Mouse (Mus musculus) liver, embryonic 16.5 days (tissue): ENCODE measurements around the gene Pex14. TPM values are rescaled to one million over a fixed set of nuclear protein-coding genes. Genes with fewer than 3 reads are reported as not detected.

Source experiments
- ATAC-seq: fragments of 200-750 bp; cut with Nextera tagmentation; 2 replicates; pipeline ENCODE4 v1.8.0; 2017; ENCODE audit warnings: low read depth, mild to moderate bottlenecking, moderate number of reproducible peaks, moderate library complexity
- H3K27ac ChIP-seq: fragments of 300-500 bp; sonication (generic); 2 replicates; pipeline ENCODE4 v1.5.1; 2014; ENCODE audit warnings: mild to moderate bottlenecking, low read length
- H3K27me3 ChIP-seq: fragments of 300-500 bp; sonication (generic); 2 replicates; pipeline ENCODE4 v1.6.1; 2014; ENCODE audit warnings: low read depth, low read length, mixed read lengths; ENCODE audit not compliant: control insufficient read depth, insufficient read depth
- H3K36me3 ChIP-seq: fragments of 300-500 bp; sonication (generic); 2 replicates; pipeline ENCODE4 v1.6.1; 2014; ENCODE audit warnings: mild to moderate bottlenecking; ENCODE audit not compliant: control insufficient read depth, insufficient read depth
- H3K4me1 ChIP-seq: fragments of 300-500 bp; sonication (generic); 2 replicates; pipeline ENCODE4 v1.6.1; 2014; ENCODE audit warnings: low read depth, low read length, mixed read lengths; ENCODE audit not compliant: control insufficient read depth
- H3K4me2 ChIP-seq: fragments of 300-500 bp; sonication (generic); 2 replicates; pipeline ENCODE4 v1.6.1; 2014; ENCODE audit warnings: low read depth, low read length, mixed read lengths
- H3K4me3 ChIP-seq: fragments of 300-500 bp; sonication (generic); 2 replicates; pipeline ENCODE4 v1.5.1; 2014; ENCODE audit warnings: low read depth, mild to moderate bottlenecking, low read length
- H3K9ac ChIP-seq: fragments of 300-500 bp; sonication (generic); 2 replicates; pipeline ENCODE4 v1.6.1; 2014; ENCODE audit warnings: low read depth, low read length
- H3K9me3 ChIP-seq: fragments of 300-500 bp; sonication (generic); replicated peaks from 2 replicates; pipeline ENCODE4 v1.6.1; 2016; ENCODE audit warnings: low read length; ENCODE audit not compliant: control insufficient read depth
- WGBS: fragments of 180-500 bp; shearing (Covaris S2); extraction: QIAGEN DNeasy Blood & Tissue Kit; methylation state at CpG from one replicate; pipeline ENCODE4 v1.1.7; 2014; ENCODE audit not compliant: insufficient replicate concordance; 5-methylcytosine and 5-hydroxymethylcytosine counted together
- polyA plus RNA-seq: library from polyadenylated mRNA; unstranded; fragments of >200 nt; fragmentation: Nextera tagmentation; extraction: Ambion mirVana; gene quantifications from 2 replicates; pipeline ENCODE4 v1.2.1, GENCODE M21; 2015

Pex14 gene
- polyA plus RNA-seq, 1 experiment from 2014 or later, result 31.1 TPM

DNA sequence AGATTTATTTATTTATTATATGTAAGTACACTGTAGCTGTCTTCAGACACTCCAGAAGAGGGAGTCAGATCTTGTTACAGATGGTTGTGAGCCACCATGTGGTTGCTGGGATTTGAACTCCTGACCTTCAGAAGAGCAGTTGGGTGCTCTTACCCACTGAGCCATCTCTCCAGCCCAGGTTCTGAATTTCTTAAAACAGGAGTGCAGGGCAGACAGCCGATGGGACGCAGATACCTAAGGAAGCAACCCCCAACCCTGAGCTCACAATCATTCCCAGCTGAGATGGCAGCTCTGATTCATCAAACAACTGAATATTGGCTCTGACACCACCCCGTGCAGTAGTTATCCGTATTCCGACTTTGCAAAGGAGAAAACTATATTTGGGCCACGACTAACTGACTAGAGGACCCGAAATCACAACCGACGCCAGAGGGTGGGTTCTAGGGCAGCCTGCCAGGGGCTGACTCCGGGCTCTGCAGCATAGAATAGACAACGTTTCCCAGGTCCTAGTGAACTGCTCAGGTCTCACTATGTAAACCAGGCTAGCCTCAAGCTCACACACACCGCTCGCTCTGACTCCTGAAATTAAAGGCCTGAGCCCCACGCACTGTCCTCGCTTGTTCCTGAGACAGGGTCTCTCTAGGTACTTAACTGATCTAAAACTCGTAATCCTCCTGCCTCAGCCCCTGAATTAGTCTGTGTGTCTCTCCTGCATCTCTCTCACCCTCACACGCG is 36.6 kb upstream of the Pex14 start:
- peak overlapping the region; percentile 76 for H3K9ac ChIP-seq
- no peaks in the 10 kb centered on the region for H3K36me3 ChIP-seq
- H3K4me3 ChIP-seq, result peak overlapping the region; percentile 80
- no peak overlapping the region for H3K27ac ChIP-seq
- peaks cover 8% of the 10 kb centered on the region for H3K4me1 ChIP-seq
- no peak for ATAC-seq
- WGBS, result 67% methylated on average over 18 of the region's 18 CpGs
- H3K4me2 ChIP-seq, result peak overlapping the region; percentile 89
- no peaks in the 10 kb centered on the region for H3K27me3 ChIP-seq
- H3K9me3 ChIP-seq, result no peaks in the 10 kb centered on the region

- no peak for ATAC-seq
- WGBS, result 69% methylated on average over 5 of the region's 5 CpGs
- no peak overlapping the region; the same call in 1 of the 2 replicates for H3K27ac ChIP-seq
These were observed 33.7 kb upstream of the Pex14 start for GRCm38 (mm10) chr4:149133395-149133794.

DNA sequence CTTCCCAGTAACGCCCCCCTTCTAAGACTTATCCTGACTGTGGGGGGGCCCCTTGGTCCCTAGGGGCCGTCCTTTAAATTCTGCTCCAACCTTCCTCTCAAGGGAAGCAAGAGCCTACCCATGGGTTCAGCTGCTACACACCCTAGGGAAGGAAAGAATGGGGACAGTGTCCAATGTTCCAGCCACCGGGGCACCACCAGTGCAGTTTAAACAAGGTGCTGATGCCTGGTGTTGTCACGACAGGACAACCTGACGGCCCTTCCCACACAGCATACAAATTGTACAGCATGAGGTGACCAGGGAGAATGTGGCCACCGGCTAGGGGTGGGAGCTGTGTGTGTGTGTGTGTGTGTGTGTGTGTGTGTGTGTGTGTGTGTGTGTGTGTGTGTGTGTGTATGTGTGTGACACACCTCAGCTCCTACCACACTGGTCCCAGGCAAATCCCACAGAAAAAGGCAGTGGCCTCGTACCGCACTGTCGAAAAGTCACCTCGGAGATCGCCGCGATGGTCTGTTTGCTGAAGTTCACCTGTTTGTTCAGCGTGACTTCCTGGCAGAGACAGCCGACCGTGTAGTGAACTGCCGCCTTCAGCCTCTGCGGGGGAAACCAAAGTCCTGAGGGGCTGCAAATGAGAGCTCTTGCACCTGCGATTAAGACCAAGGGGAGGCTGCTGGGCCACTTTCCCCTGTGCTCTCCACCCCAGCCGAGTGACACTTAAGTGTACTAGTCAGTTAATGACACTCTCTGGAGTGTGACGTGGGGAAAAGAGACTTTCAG is 32.3 kb upstream of the Pex14 start:
- Histone ChIP-seq H3K36me3 (no peaks in the 10 kb centered on the region), H3K27me3 (no peaks in the 10 kb centered on the region), H3K27ac (peak overlapping the region; percentile 21; the same call in 1 of the 2 replicates), H3K9me3 (no peaks in the 10 kb centered on the region), H3K9ac (no peak overlapping the region), H3K4me3 (no peak overlapping the region), H3K4me1 (peaks cover 7% of the 10 kb centered on the region), H3K4me2 (no peak overlapping the region)
- 74% methylated on average over 21 of the region's 21 CpGs for WGBS
- ATAC-seq, result peak; percentile 50; the same call in 1 of the 2 replicates

More at GRCm38 (mm10) chr4:149133395-149133794, 33.7 kb upstream of the Pex14 start:
- H3K36me3 ChIP-seq, result no peaks in the 10 kb centered on the region
- H3K4me2 ChIP-seq, result no peak overlapping the region
- no peaks in the 10 kb centered on the region for H3K9me3 ChIP-seq
- H3K27me3 ChIP-seq, result no peaks in the 10 kb centered on the region
- H3K9ac ChIP-seq, result no peak overlapping the region
- H3K4me3 ChIP-seq, result no peak overlapping the region
- H3K4me1 ChIP-seq, result peaks cover 8% of the 10 kb centered on the region

DNA sequence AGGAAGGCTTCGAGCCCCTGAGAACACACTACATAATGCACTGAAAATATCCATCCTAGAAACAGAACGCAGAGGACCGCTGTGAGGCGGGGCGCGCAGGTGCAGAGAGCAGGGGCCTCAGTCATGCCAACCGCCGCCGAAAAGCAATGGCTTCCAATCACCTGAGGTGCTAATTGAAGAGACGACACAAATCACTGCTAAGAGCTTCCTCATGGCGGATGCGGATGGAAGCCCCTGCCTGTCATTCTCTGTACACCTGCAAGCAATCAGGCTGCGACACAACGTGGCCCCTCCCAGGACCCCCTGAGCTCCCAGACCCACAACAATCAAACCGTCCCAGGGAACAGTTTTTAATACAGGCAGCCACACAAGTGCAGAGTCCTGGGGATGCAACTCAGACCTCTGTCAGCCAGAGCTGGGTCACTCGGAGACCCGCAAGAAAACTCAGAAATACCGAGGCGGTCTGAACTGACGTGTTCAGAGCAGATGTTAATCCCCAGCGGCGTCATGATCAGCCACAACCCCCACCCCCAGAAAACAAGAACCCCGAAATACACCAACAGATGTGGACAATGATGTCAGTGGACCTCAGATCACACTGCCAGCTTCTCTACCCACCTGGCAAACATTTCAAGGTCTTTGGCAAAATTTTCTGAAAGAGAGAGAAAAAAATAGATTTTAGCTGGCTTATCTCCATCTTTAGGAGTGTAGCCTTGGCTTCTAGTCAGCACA is 31.5 kb upstream of the Pex14 start:
- H3K27ac ChIP-seq, result no peak overlapping the region
- no peak overlapping the region for H3K4me2 ChIP-seq
- H3K4me3 ChIP-seq, result no peak overlapping the region
- 83% methylated on average over 23 of the region's 23 CpGs for WGBS
- no peaks in the 10 kb centered on the region for H3K27me3 ChIP-seq
- H3K36me3 ChIP-seq, result no peaks in the 10 kb centered on the region
- H3K4me1 ChIP-seq, result no peaks in the 10 kb centered on the region; the same call in 1 of the 2 replicates
- no peak for ATAC-seq
- no peaks in the 10 kb centered on the region for H3K9me3 ChIP-seq
- no peak overlapping the region for H3K9ac ChIP-seq

- no peak overlapping the region for H3K27ac ChIP-seq
- H3K4me2 ChIP-seq, result no peak overlapping the region
- no peaks in the 10 kb centered on the region for H3K9me3 ChIP-seq
- H3K4me3 ChIP-seq, result no peak overlapping the region
- no peaks in the 10 kb centered on the region; the same call in none of the 2 replicates for H3K4me1 ChIP-seq
- no peak for ATAC-seq
- no peak overlapping the region for H3K9ac ChIP-seq
- 71% methylated on average over 18 of the region's 18 CpGs for WGBS
- no peaks in the 10 kb centered on the region for H3K27me3 ChIP-seq
- H3K36me3 ChIP-seq, result no peaks in the 10 kb centered on the region
These were observed 28.8 kb upstream of the Pex14 start for GRCm38 (mm10) chr4:149128467-149128866.

DNA sequence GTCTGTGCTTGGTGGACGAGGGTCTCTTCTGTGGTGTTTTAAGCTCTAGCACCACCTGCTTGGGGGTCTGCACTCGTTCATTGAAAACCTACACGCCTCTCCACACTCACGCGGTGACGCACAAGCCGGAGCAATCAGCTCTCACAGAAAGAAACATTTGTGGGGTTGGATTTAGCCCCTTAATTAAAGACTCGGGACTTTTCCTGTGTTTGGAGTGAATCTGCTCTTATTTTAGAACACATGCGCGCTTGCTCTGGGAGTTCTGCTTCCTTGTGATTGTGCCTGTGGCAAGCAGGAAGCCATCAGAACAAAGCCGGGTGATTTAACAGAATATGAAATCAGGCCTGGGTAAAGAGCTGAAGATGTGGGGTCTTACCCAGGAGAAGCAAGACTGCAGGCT is 27.0 kb upstream of the Pex14 start, which contains the start of gene Cort:
TSS of gene Cort (minus strand) at position 101 of the 400 bp plus-strand sequence.
- Histone ChIP-seq H3K9me3 (no peaks in the 10 kb centered on the region), H3K4me2 (no peak within 1 kb of the TSS), H3K9ac (no peak within 1 kb of the TSS), H3K27me3 (no peaks in the 10 kb centered on the region), H3K4me1 (no peaks in the 10 kb centered on the region; the same call in 1 of the 2 replicates), H3K36me3 (no peaks in the 10 kb centered on the region), H3K4me3 (no peak within 1 kb of the TSS), H3K27ac (no peak within 1 kb of the TSS)
- ATAC-seq, result no peak
- 79% methylated on average over 11 of the region's 11 CpGs for WGBS

DNA sequence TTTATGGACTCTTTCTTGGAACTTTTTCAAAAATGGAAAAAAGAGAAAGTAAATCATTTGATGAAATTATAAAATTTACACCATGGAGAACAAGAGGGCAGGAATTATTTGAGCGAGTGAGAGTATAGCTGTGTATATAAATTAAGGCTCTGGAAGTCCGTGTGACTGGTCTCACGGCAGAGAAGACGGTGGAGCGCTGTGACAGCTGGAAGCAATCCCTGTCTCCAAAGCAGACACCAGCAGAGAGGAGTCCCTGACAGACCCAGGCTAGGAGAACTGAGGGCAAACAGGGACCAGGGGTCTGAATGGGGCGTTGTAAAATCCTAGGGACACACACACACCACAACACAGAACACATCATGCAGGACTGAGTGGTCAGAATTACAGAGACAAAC is 26.4 kb upstream of the Pex14 start:
- Histone ChIP-seq H3K4me2 (no peak overlapping the region), H3K36me3 (no peaks in the 10 kb centered on the region), H3K4me1 (no peaks in the 10 kb centered on the region; the same call in 1 of the 2 replicates), H3K27ac (no peak overlapping the region), H3K27me3 (no peaks in the 10 kb centered on the region), H3K9ac (no peak overlapping the region), H3K9me3 (no peaks in the 10 kb centered on the region), H3K4me3 (no peak overlapping the region)
- 76% methylated on average over 6 of the region's 6 CpGs for WGBS
- no peak for ATAC-seq

DNA sequence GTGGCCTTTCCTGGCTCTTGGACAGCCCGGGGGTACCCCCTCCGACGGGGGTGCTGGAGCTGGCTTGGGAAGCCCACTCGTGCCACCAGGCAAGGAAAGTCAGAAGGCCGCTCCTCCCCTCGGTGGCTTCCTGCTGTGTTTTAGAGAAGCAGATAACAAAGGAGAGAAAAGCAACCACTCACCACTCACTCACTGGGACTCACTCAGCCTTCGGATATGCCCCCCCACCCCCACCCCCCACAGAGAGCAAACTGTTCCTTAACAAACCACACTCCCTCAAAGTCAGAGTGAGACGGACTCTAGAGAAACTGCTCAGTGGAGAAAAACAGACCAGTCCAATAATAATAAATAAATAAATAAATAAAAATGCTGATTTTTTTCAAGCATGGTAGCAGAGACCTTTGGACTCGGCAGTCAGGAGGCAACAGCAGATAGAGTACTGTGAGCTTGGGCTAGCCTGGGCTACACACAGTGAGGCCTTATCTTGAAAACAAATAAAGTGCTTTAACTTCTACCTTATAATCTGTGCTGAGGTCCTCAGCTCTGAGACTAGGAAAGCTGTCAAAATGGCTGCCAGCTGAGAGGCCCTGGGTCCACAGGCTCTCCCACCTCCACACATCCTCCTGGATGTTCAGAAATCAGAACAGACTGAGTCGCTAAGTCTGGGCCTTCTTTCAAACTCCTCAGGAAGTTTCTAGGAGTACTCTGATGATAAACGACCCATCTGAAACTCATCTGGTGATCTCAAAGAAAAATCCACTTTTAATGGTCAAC is 25.9 kb upstream of the Pex14 start:
- ATAC-seq, result no peak
- Histone ChIP-seq H3K27ac (no peak overlapping the region), H3K4me1 (no peaks in the 10 kb centered on the region; the same call in 1 of the 2 replicates), H3K9ac (no peak overlapping the region), H3K9me3 (no peaks in the 10 kb centered on the region), H3K27me3 (no peaks in the 10 kb centered on the region), H3K4me2 (no peak overlapping the region), H3K36me3 (no peaks in the 10 kb centered on the region), H3K4me3 (no peak overlapping the region)
- 39% methylated on average over 11 of the region's 11 CpGs for WGBS
